Mouse (Mus musculus): ENCODE measurements at regions not wholly inside any gene's neighbourhood (a gene's known extent, or its start where the extent isn't known, plus 50 kb on each side); places are given as distances from the start of the nearest gene placed in this dataset.

DNA sequence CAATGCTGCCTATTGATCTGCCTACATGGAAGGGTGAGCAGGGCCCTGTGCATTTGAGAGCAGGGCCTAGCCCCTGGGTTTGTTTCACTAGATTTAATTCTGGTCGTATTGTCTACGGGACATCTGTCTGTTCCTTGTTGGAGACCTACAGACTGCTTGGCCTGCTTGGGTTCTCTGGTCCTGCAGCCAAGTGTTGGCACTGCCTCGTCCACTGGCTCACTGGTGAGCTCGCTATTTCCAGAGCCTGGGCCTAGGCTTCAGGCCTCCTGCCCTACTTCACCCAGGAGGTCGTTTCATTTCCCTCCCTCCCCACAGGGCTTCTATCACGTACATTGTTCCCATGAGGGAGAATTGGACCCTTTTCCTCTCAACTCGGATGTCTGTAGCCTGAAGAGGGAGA is 62.2 kb upstream of the Blcap start:
- no peak overlapping the region for H3K4me3 ChIP-seq (ENCODE audit: low read length)
- H3K36me3 ChIP-seq (ENCODE audit: control insufficient read depth, insufficient read depth) = no peaks in the 10 kb centered on the region
- no peak for ATAC-seq (replicated peaks; ENCODE audit: extremely low read depth, insufficient read depth, low FRiP score)
- H3K9ac ChIP-seq (ENCODE audit: low read length) = no peak overlapping the region
- 63% methylated on average over 7 of the region's 7 CpGs for WGBS
- H3K27me3 ChIP-seq (ENCODE audit: control insufficient read depth, insufficient read depth, low read length) = 0 out of 2 replicates have a peak, but pooled peaks cover 2% of the 10 kb centered on the region
- peaks cover 7% of the 10 kb centered on the region for H3K9me3 ChIP-seq (replicated peaks; ENCODE audit: control insufficient read depth, low read length)
- H3K4me1 ChIP-seq (ENCODE audit: control insufficient read depth, insufficient read depth, low read length) = no peaks in the 10 kb centered on the region
- no peak overlapping the region for H3K27ac ChIP-seq (ENCODE audit: low read length)
- H3K4me2 ChIP-seq (ENCODE audit: low read depth, low read length) = no peak overlapping the region

DNA sequence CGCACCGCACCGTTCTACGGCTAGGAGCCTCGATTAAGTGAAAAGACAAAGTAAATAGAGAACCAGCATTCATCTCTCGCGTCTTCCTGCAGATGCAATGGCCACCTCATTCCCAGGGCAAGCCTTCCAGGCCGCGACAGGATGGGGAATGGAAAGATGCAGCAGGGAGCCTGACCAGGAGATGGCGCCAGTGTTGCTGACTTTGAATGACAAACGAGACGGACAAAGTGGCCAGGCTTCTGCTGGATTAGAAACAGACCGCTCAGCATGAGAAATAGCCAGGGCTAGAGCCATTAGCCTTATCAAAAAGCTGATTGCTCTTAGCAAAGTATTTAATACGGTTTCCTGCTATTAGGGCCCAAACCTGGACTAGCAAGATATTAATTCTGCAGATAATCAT is 64.6 kb upstream of the Blcap start:
- ATAC-seq (replicated peaks; ENCODE audit: extremely low read depth, insufficient read depth, low FRiP score) = no peak; the same call in 1 of the 2 replicates
- no peaks in the 10 kb centered on the region for H3K9me3 ChIP-seq (replicated peaks; ENCODE audit: control insufficient read depth, low read length)

DNA sequence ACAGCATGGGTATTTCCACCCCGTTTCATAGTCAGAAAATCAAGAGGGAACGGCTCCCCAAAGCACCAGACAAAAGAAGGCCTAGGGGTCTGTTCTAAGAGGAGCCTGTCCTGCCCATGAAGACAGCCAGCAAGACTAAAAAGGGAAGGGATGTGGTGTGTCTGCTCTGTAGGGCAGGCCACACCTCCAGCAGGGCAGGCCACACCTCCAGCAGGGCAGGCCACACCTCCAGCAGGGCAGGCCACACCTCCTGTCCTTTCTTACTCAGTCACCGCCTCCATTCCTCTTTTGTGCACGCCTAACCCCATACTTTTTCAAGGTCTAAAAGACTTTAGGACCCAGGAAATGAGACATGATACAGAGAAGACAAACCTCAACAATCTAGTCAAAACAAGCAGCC is 69.8 kb upstream of the Blcap start:
- Histone ChIP-seq H3K4me1 (ENCODE audit: control insufficient read depth, insufficient read depth, low read length) (no peaks in the 10 kb centered on the region), H3K9me3 (replicated peaks; ENCODE audit: control insufficient read depth, low read length) (no peaks in the 10 kb centered on the region), H3K27ac (ENCODE audit: low read length) (no peak overlapping the region), H3K27me3 (ENCODE audit: control insufficient read depth, insufficient read depth, low read length) (no peaks in the 10 kb centered on the region), H3K4me2 (ENCODE audit: low read depth, low read length) (no peak overlapping the region), H3K9ac (ENCODE audit: low read length) (no peak overlapping the region), H3K36me3 (ENCODE audit: control insufficient read depth, insufficient read depth) (no peaks in the 10 kb centered on the region), H3K4me3 (ENCODE audit: low read length) (no peak overlapping the region)
- ATAC-seq (replicated peaks; ENCODE audit: extremely low read depth, insufficient read depth, low FRiP score) = no peak
- WGBS = 30% methylated on average over 4 of the region's 4 CpGs

More for the DNA sequence above, 64.6 kb upstream of the Blcap start:
- H3K4me1 ChIP-seq (ENCODE audit: control insufficient read depth, insufficient read depth, low read length) = no peaks in the 10 kb centered on the region
- H3K27me3 ChIP-seq (ENCODE audit: control insufficient read depth, insufficient read depth, low read length) = 0 out of 2 replicates have a peak, but pooled peaks cover 2% of the 10 kb centered on the region
- H3K4me2 ChIP-seq (ENCODE audit: low read depth, low read length) = no peak overlapping the region
- no peak overlapping the region for H3K27ac ChIP-seq (ENCODE audit: low read length)
- WGBS = 7% methylated on average over 14 of the region's 14 CpGs
- no peak overlapping the region for H3K9ac ChIP-seq (ENCODE audit: low read length)
- no peak overlapping the region for H3K4me3 ChIP-seq (ENCODE audit: low read length)
- no peaks in the 10 kb centered on the region for H3K36me3 ChIP-seq (ENCODE audit: control insufficient read depth, insufficient read depth)

DNA sequence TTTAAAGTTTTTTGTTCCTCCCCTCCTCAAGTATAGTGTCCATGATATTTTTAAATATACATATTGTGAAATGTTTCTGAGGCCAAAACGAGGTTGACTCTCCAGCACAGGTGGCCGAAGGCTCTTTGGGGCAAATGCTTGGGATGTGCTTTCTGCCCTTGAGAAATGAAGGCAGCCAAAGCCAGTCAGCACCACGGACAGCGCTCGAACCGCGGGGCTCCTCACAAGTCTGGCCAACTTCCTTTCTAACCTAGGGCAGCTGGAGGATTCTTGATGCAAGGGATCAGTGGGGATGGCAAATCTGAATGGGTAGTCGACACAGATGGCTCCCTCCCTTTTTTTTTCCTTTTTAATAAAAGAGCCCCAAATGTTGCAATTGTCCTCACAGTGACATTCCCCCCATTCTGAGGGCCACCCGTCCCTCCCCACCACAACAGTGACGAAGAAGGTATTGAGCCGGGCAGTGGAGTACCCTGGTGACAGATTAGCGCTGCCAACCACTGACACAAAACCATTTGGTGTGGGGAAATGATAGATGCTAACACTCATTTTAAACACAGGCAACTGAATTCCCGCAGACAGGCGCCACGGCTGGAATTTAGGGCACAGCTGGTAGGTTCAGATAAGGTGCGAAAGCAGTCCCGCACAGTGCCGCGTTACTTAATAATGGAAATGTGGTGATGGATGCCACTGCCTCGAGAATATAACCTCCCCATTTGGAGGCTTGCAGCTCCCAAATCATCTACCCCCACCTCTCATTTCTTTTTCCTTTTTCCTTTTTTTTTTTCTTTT is 73.4 kb upstream of the Ctnnbl1 start:
- Histone ChIP-seq H3K4me2 (ENCODE audit: low read depth, low read length) (no peak overlapping the region), H3K9me3 (replicated peaks; ENCODE audit: control insufficient read depth, low read length) (peaks cover 3% of the 10 kb centered on the region; the same call in 1 of the 2 replicates), H3K27ac (ENCODE audit: low read length) (no peak overlapping the region), H3K27me3 (ENCODE audit: control insufficient read depth, insufficient read depth, low read length) (peaks cover 7% of the 10 kb centered on the region), H3K4me1 (ENCODE audit: control insufficient read depth, insufficient read depth, low read length) (no peaks in the 10 kb centered on the region), H3K4me3 (ENCODE audit: low read length) (no peak overlapping the region), H3K9ac (ENCODE audit: low read length) (no peak overlapping the region), H3K36me3 (ENCODE audit: control insufficient read depth, insufficient read depth) (no peaks in the 10 kb centered on the region)
- ATAC-seq (replicated peaks; ENCODE audit: extremely low read depth, insufficient read depth, low FRiP score) = no peak
- WGBS = 17% methylated on average over 20 of the region's 20 CpGs

DNA sequence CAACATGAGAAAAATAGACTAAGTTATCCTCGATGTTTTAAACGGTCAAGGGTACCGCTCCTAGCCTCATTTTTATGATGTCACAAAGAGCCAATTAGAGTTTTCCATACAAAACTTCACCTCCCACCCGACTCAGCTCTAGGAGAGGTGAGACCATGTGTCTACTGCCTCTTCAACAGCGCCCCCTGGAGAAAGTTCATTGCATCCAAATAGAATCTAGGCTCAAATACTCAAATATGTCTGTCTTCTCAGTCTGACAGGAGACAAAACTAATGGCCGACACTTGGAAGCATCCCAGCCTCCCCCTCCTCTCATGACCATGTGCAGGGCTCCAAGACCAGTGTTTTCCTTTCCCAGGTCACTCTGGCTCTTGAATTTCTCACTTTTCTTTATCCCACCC is 72.7 kb upstream of the Ctnnbl1 start:
- H3K9ac ChIP-seq (ENCODE audit: low read length) = no peak overlapping the region

DNA sequence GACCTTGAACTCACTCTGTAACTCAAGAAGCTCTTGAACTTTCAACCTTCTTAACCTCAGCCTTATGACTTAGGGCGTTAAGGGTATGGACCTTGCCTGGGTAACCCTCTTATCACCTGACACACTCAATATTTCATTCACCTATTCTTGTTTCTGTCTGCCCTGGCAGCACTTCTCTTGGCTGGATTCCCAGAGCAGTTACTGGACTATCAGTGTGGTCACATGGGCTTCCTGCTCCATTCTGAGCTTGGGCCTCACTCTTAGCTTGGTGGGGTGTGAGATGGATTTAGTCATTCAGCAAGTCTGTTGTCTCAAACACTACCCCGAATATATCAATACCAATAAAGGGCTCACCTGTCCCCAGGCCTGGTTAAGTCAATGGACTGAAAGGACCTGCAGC is 67.0 kb upstream of the Ctnnbl1 start:
- Histone ChIP-seq H3K4me3 (ENCODE audit: low read length) (no peak overlapping the region), H3K9me3 (replicated peaks; ENCODE audit: control insufficient read depth, low read length) (peaks cover 3% of the 10 kb centered on the region; the same call in 1 of the 2 replicates), H3K9ac (ENCODE audit: low read length) (no peak overlapping the region), H3K4me2 (ENCODE audit: low read depth, low read length) (no peak overlapping the region), H3K4me1 (ENCODE audit: control insufficient read depth, insufficient read depth, low read length) (peaks cover 19% of the 10 kb centered on the region), H3K27ac (ENCODE audit: low read length) (peak overlapping the region; percentile 55), H3K36me3 (ENCODE audit: control insufficient read depth, insufficient read depth) (no peaks in the 10 kb centered on the region), H3K27me3 (ENCODE audit: control insufficient read depth, insufficient read depth, low read length) (no peaks in the 10 kb centered on the region; the same call in 1 of the 2 replicates)
- 34% methylated on average over 2 of the region's 2 CpGs for WGBS
- ATAC-seq (replicated peaks; ENCODE audit: extremely low read depth, insufficient read depth, low FRiP score) = peak; percentile 76

More for the DNA sequence above, 72.7 kb upstream of the Ctnnbl1 start:
- Histone ChIP-seq H3K4me1 (ENCODE audit: control insufficient read depth, insufficient read depth, low read length) (peaks cover 5% of the 10 kb centered on the region), H3K9me3 (replicated peaks; ENCODE audit: control insufficient read depth, low read length) (peaks cover 3% of the 10 kb centered on the region; the same call in 1 of the 2 replicates), H3K4me2 (ENCODE audit: low read depth, low read length) (no peak overlapping the region), H3K4me3 (ENCODE audit: low read length) (no peak overlapping the region), H3K27ac (ENCODE audit: low read length) (no peak overlapping the region), H3K36me3 (ENCODE audit: control insufficient read depth, insufficient read depth) (no peaks in the 10 kb centered on the region), H3K27me3 (ENCODE audit: control insufficient read depth, insufficient read depth, low read length) (peaks cover 7% of the 10 kb centered on the region)
- no peak for ATAC-seq (replicated peaks; ENCODE audit: extremely low read depth, insufficient read depth, low FRiP score)
- WGBS = 46% methylated on average over 6 of the region's 6 CpGs

DNA sequence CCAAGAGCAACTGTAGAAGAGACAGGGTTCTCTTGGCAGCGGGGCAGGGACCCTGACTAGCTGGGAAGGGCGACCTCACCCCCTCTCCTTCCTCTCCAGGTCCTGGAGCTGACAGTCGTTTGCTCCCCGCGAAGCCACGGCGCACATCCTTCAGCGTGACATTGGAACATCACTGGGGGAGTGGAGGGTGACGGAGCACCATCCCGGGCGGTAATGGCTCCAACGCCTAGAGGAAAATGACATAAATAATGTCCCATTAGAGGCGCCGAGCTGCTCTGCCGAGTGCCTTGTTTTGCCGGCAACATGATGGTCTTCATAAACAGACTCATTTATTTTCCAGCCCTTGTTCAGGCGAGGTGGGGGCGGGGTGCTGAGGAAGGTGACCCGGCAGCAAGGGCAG is 62.3 kb upstream of the Ctnnbl1 start:
- no peak overlapping the region for H3K9ac ChIP-seq (ENCODE audit: low read length)
- H3K4me1 ChIP-seq (ENCODE audit: control insufficient read depth, insufficient read depth, low read length) = peaks cover 10% of the 10 kb centered on the region
- H3K4me3 ChIP-seq (ENCODE audit: low read length) = no peak overlapping the region
- H3K9me3 ChIP-seq (replicated peaks; ENCODE audit: control insufficient read depth, low read length) = no peaks in the 10 kb centered on the region
- ATAC-seq (replicated peaks; ENCODE audit: extremely low read depth, insufficient read depth, low FRiP score) = no peak
- H3K4me2 ChIP-seq (ENCODE audit: low read depth, low read length) = no peak overlapping the region
- no peaks in the 10 kb centered on the region for H3K27me3 ChIP-seq (ENCODE audit: control insufficient read depth, insufficient read depth, low read length)
- H3K36me3 ChIP-seq (ENCODE audit: control insufficient read depth, insufficient read depth) = no peaks in the 10 kb centered on the region
- WGBS = 63% methylated on average over 19 of the region's 19 CpGs
- H3K27ac ChIP-seq (ENCODE audit: low read length) = no peak overlapping the region

DNA sequence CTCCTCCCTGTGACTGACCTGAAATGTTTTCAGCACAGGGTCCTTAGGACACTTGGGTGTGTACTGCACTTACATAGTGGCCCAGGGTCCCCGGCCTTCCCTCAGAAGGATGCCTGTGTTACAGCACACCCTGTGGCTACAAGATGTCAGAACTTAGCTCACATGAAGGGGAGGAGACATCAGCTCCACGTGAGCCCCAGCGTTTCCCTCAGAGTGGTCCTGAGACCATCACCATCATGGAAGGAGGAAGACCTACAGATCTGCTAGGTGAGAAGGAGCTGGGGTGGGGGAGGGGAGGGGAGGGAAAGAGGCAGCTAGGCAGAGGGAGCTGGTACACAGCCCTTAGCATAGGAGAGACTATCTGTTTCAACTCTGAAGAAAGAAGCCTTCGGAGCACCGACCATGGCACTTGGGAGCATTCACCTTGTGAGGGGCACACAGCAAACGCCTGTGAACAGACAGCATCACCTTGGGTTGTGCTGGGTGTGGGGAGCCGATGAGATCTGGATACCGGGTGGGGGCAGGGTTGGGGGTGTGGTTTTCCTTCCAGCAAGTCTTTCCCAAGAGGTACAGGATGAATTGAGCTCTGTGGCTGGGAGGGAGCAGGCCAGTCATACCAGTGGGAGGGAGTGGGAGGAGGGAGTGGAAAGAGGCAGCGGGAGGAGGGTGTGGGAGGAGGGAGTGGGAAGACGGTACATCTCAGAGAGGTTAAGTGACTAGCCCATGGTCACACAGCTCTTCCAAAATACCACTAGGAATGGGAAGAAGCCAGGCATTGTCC is 60.6 kb upstream of the Ctnnbl1 start:
- no peak overlapping the region for H3K27ac ChIP-seq (ENCODE audit: low read length)
- no peak overlapping the region for H3K4me3 ChIP-seq (ENCODE audit: low read length)
- no peaks in the 10 kb centered on the region for H3K9me3 ChIP-seq (replicated peaks; ENCODE audit: control insufficient read depth, low read length)
- H3K27me3 ChIP-seq (ENCODE audit: control insufficient read depth, insufficient read depth, low read length) = no peaks in the 10 kb centered on the region
- ATAC-seq (replicated peaks; ENCODE audit: extremely low read depth, insufficient read depth, low FRiP score) = no peak
- no peak overlapping the region for H3K9ac ChIP-seq (ENCODE audit: low read length)
- no peaks in the 10 kb centered on the region for H3K4me1 ChIP-seq (ENCODE audit: control insufficient read depth, insufficient read depth, low read length)
- H3K4me2 ChIP-seq (ENCODE audit: low read depth, low read length) = no peak overlapping the region
- H3K36me3 ChIP-seq (ENCODE audit: control insufficient read depth, insufficient read depth) = no peaks in the 10 kb centered on the region
- 33% methylated on average over 10 of the region's 10 CpGs for WGBS

DNA sequence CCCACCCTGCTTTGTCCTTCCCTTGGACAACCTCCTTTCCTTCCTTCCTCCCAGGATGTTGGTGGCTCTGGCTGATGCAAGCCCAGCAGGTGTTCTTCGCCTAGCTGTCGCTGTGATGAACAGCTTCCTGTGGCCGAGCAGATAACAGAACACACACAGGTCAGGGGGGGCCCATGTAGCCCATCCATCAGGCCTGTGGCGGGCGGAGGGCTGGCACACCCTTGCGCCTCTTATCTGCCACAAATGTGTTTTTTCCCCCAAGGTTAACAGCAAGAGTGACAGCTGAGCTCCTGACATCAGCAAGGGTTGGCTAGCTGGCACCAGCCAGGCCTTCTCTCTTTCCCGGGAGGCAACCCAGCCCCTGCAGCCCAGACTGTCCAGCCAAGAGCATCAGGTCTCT is 59.9 kb upstream of the Ctnnbl1 start:
- no peak overlapping the region for H3K9ac ChIP-seq (ENCODE audit: low read length)
- H3K36me3 ChIP-seq (ENCODE audit: control insufficient read depth, insufficient read depth) = no peaks in the 10 kb centered on the region
- H3K27ac ChIP-seq (ENCODE audit: low read length) = no peak overlapping the region
- H3K4me3 ChIP-seq (ENCODE audit: low read length) = no peak overlapping the region
- no peaks in the 10 kb centered on the region for H3K4me1 ChIP-seq (ENCODE audit: control insufficient read depth, insufficient read depth, low read length)
- H3K27me3 ChIP-seq (ENCODE audit: control insufficient read depth, insufficient read depth, low read length) = no peaks in the 10 kb centered on the region
- no peaks in the 10 kb centered on the region for H3K9me3 ChIP-seq (replicated peaks; ENCODE audit: control insufficient read depth, low read length)
- 13% methylated on average over 7 of the region's 7 CpGs for WGBS
- H3K4me2 ChIP-seq (ENCODE audit: low read depth, low read length) = no peak overlapping the region
- no peak for ATAC-seq (replicated peaks; ENCODE audit: extremely low read depth, insufficient read depth, low FRiP score)

Measured in heart, embryonic 16.5 days (tissue).